Mouse (Mus musculus): ENCODE results near the gene Sertad1. TPM values are rescaled to one million over a fixed set of nuclear protein-coding genes. Genes with fewer than 3 reads are reported as not detected.
A peak's percentile ranks its signal among the peaks of the same experiment; 100 is the strongest.

The Sertad1 gene
- polyA plus RNA-seq, 1 experiment from 2014 or later = 41.6 TPM

DNA sequence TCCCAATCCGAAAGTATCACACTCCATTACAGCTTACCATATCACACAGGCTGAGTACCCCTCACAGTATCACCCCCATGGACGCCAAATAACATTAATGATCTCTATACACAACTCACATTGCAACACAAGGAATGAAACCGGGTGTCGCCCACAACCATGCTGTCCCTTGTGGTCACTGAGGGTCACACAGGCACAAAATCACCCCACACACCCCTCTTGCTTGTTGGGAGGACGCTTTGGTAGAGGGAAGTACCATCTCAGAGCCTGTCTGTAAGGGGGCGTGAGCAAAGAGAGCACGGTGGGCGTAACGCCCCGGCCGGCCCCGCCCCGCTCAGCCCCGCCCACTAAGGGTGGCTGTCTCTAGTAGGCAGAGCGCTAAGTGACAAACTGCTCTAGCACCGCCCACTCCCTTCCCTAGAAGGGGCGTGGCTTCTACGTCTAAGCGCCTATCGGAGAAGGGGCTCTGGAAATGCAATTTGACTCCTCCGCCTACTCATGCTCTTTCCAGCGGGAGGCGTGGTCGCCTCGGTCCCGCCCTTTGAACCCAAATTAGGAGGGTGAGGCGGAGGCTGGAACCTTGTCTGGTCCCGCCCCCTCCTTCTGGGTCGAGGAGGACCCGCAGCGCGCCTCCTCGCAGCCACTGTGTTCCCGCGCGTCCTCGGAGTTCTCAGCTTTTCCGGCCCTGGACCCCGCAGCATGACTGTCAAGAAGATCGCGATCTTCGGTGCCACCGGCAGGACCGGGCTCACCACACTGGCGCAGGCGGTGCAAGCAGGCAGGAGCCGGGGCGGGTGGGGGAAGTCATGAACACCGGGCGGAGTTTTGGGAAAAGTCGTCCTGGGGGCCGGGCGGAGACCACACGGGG is 39.1 kb upstream of the Sertad1 start, which contains the start of the genes Sptbn4 and Blvrb:
Sptbn4 (minus strand) TSS at position 268 of the 868 bp plus-strand sequence.
Blvrb (plus strand) TSS at position 560 of the 868 bp plus-strand sequence.
- H3K4me1 ChIP-seq (replicated peaks; ENCODE audit: insufficient read depth, low read length) = peaks cover 10% of the 10 kb centered on the region; the same call in 1 of the 2 replicates
- H3K9ac ChIP-seq (ENCODE audit: low read depth, low read length) = peak within 1 kb of the TSS; percentile 58
- ATAC-seq (replicated peaks; ENCODE audit: low FRiP score, low read depth) (peak; percentile 94), DNase-seq (ENCODE audit: low spot score) (peak; percentile 100)
- peak within 1 kb of the TSS; percentile 21; the same call in 1 of the 2 replicates for H3K27ac ChIP-seq
- H3K27me3 ChIP-seq (ENCODE audit: insufficient read depth, low read length) = 0 out of 2 replicates have a peak, but pooled peaks cover 7% of the 10 kb centered on the region
- TF ChIP-seq CTCF (IDR thresholded peaks at IDR 0.05; ENCODE audit: low read depth) = peak; percentile 51
- peak within 1 kb of the TSS; percentile 54 for H3K4me3 ChIP-seq (replicated peaks; ENCODE audit: low read depth, low read length)
- 1% methylated on average over 54 of the region's 54 CpGs for WGBS
- peak within 1 kb of the TSS; percentile 95 for H3K4me2 ChIP-seq (ENCODE audit: low read length)
- H3K36me3 ChIP-seq (ENCODE audit: insufficient read depth, low read length) = no peaks in the 10 kb centered on the region
- H3K9me3 ChIP-seq (replicated peaks; ENCODE audit: low read length) = no peaks in the 10 kb centered on the region

DNA sequence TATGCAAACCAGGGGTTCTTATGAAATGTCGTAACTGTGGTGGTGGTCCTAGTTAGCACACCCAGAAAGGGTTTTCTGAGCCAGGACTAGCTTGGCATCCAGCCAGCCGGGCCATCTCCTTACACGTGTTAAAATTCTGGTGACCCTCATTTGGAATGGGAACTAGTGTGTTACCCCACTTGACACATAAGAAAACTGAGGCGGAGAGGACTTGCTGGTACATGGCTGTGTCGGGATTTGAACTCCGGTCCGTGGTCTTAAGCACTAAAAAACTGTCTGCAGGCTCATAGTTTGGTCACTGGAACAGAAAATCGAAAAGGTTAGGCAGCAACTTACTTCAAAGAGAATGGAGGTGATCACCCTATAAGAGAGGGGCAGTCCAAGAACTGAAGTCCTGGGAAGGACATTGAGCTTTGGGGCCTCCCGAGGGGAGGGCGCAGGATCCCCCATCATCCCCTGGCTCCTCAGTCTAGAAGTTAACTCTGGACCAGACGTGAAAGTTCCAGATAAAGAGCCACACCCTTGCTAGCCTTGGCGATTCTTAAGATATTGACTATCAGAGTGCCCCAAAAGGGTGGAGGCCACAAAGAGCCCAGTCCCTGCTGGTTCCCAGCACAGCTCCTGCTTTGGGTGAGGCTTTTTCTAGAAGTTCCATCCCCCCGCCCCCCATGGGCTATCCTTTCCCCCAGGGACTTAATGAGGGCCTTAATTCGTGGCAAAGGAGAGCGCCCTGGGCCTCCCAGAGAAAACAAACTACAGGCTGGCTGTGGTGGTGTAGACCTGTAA is 38.1 kb upstream of the Sertad1 start:
- DNase-seq (ENCODE audit: low spot score) (no peak), ATAC-seq (replicated peaks; ENCODE audit: low FRiP score, low read depth) (no peak)
- no peaks in the 10 kb centered on the region for H3K36me3 ChIP-seq (ENCODE audit: insufficient read depth, low read length)
- WGBS = 54% methylated on average over 15 of the region's 15 CpGs
- no peak for TF ChIP-seq CTCF (IDR thresholded peaks at IDR 0.05; ENCODE audit: low read depth)
- peak overlapping the region; percentile 80 for H3K4me2 ChIP-seq (ENCODE audit: low read length)
- H3K27me3 ChIP-seq (ENCODE audit: insufficient read depth, low read length) = 0 out of 2 replicates have a peak, but pooled peaks cover 7% of the 10 kb centered on the region
- H3K4me3 ChIP-seq (replicated peaks; ENCODE audit: low read depth, low read length) = peak overlapping the region; percentile 54
- H3K27ac ChIP-seq = peak overlapping the region; percentile 21; the same call in 1 of the 2 replicates
- no peaks in the 10 kb centered on the region for H3K9me3 ChIP-seq (replicated peaks; ENCODE audit: low read length)
- H3K4me1 ChIP-seq (replicated peaks; ENCODE audit: insufficient read depth, low read length) = peaks cover 10% of the 10 kb centered on the region; the same call in 1 of the 2 replicates
- peak overlapping the region; percentile 58 for H3K9ac ChIP-seq (ENCODE audit: low read depth, low read length)

DNA sequence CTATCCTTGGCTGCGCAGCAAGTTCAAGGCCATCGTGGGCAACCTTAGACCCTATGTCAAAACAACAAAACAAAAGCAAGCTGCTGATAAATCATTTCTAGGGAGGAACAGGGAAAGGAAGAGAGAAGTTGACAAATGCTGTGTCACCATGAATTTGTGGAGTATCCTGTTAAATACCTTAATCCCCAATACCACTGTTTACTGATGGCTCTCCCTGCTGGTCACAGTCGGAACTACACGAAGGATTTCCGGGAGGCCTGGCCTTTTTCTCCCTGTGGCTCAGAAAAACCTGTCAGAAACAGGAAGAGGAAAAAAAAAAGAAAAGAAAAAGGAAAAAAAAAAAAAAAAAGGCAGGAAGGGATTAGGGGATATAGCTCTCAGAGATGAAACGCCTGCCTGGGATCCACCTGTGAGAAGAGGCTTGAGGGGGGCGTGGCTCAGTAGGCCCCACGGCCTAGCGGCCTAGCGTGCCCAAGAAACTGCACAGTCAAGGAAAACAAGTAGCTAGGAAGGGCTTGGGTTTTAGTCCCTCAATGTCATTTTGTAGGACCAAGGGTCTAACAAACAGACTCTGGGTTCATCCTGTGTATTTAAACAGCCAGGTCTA is 37.4 kb upstream of the Sertad1 start:
- no peaks in the 10 kb centered on the region for H3K36me3 ChIP-seq (ENCODE audit: insufficient read depth, low read length)
- no peak overlapping the region for H3K9ac ChIP-seq (ENCODE audit: low read depth, low read length)
- peak; percentile 76 for DNase-seq (ENCODE audit: low spot score)
- H3K9me3 ChIP-seq (replicated peaks; ENCODE audit: low read length) = no peaks in the 10 kb centered on the region
- peaks cover 10% of the 10 kb centered on the region; the same call in 1 of the 2 replicates for H3K4me1 ChIP-seq (replicated peaks; ENCODE audit: insufficient read depth, low read length)
- no peak overlapping the region for H3K4me3 ChIP-seq (replicated peaks; ENCODE audit: low read depth, low read length)
- no peak for ATAC-seq (replicated peaks; ENCODE audit: low FRiP score, low read depth)
- WGBS = 59% methylated on average over 10 of the region's 10 CpGs
- H3K4me2 ChIP-seq (ENCODE audit: low read length) = no peak overlapping the region
- H3K27me3 ChIP-seq (ENCODE audit: insufficient read depth, low read length) = 0 out of 2 replicates have a peak, but pooled peaks cover 7% of the 10 kb centered on the region
- H3K27ac ChIP-seq = peak overlapping the region; percentile 21; the same call in 1 of the 2 replicates
- TF ChIP-seq CTCF (IDR thresholded peaks at IDR 0.05; ENCODE audit: low read depth) = peak; percentile 76

DNA sequence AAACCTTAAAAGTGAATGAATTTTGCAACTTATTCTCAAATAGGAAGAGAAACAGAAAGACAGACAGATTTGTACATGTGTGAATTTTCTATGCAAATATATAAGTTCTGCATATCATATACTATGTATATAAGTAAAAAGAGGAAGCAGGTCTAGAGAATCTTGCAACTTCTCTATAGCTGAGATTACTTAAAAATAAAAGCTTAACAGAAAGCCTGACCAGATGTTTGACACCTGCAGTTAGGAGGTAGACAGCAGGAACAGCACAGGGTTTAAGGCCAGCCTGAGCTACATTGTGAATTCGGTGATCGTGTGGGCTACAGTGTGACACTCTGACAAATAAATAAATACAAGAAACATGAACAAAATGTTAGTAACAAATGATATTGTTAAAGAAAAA is 35.4 kb upstream of the Sertad1 start:
- Histone ChIP-seq H3K9ac (ENCODE audit: low read depth, low read length) (no peak overlapping the region), H3K27ac (no peak overlapping the region), H3K36me3 (ENCODE audit: insufficient read depth, low read length) (no peaks in the 10 kb centered on the region), H3K4me1 (replicated peaks; ENCODE audit: insufficient read depth, low read length) (peaks cover 5% of the 10 kb centered on the region; the same call in 1 of the 2 replicates), H3K4me2 (ENCODE audit: low read length) (no peak overlapping the region), H3K4me3 (replicated peaks; ENCODE audit: low read depth, low read length) (no peak overlapping the region), H3K27me3 (ENCODE audit: insufficient read depth, low read length) (no peaks in the 10 kb centered on the region), H3K9me3 (replicated peaks; ENCODE audit: low read length) (no peaks in the 10 kb centered on the region)
- no peak for ATAC-seq (replicated peaks; ENCODE audit: low FRiP score, low read depth)
- no peak for TF ChIP-seq CTCF (IDR thresholded peaks at IDR 0.05; ENCODE audit: low read depth)
- 89% methylated on average over 2 of the region's 2 CpGs for WGBS
- DNase-seq (ENCODE audit: low spot score) = no peak

DNA sequence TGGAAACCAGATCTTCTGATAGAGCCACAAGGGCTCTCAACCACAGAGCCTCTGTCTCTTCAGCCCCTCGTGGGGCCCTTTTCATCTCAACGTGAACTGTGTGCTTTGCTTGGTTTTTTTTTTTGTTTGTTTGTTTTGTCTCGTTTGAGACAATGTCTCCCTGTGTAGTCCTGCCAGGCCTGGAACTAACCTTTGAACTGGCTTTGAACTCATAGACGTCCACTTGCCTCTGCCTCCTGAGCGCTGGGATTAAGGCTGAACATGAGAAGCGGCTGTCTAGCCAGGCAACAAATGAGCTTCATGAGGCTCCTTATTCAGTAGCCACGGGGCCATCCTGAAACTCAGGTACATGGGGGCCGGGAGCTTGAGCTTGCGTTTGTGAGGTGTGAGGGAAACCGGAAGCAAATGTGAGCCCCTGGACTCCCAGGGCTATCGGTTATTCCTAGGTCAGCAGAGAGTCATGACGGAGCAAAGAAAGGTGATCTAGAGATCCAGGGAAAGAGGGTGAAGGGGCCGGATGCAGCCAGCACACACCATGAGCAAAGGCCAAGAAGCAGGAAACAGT is 34.4 kb upstream of the Sertad1 start:
- no peak overlapping the region for H3K27ac ChIP-seq
- no peaks in the 10 kb centered on the region for H3K4me1 ChIP-seq (replicated peaks; ENCODE audit: insufficient read depth, low read length)
- 53% methylated on average over 13 of the region's 13 CpGs for WGBS
- H3K9me3 ChIP-seq (replicated peaks; ENCODE audit: low read length) = no peaks in the 10 kb centered on the region
- ATAC-seq (replicated peaks; ENCODE audit: low FRiP score, low read depth) (no peak), DNase-seq (ENCODE audit: low spot score) (no peak)
- no peak overlapping the region for H3K4me2 ChIP-seq (ENCODE audit: low read length)
- TF ChIP-seq CTCF (IDR thresholded peaks at IDR 0.05; ENCODE audit: low read depth) = no peak
- no peak overlapping the region for H3K4me3 ChIP-seq (replicated peaks; ENCODE audit: low read depth, low read length)
- H3K36me3 ChIP-seq (ENCODE audit: insufficient read depth, low read length) = no peaks in the 10 kb centered on the region
- H3K9ac ChIP-seq (ENCODE audit: low read depth, low read length) = no peak overlapping the region
- no peaks in the 10 kb centered on the region for H3K27me3 ChIP-seq (ENCODE audit: insufficient read depth, low read length)

All from kidney, postnatal 0 days (tissue).